Mouse (Mus musculus): ENCODE measurements around the gene Cdh5.

GRCm38 (mm10) chr8:104137636-104138035 is 36.2 kb downstream of the Cdh5 start:
- TF ChIP-seq CTCF (IDR thresholded peaks at IDR 0.05; ENCODE audit: borderline replicate concordance, insufficient read depth, low read depth, low read length): no peak
- TF ChIP-seq POLR2A (IDR thresholded peaks at IDR 0.05; ENCODE audit: borderline replicate concordance, insufficient read depth, low read length): no peak
